Mouse (Mus musculus): ENCODE measurements around the gene Gm10271. TPM values are rescaled to one million over a fixed set of nuclear protein-coding genes. Genes with fewer than 3 reads are reported as not detected.

The Gm10271 gene
- not detected for total RNA-seq (2023)

DNA sequence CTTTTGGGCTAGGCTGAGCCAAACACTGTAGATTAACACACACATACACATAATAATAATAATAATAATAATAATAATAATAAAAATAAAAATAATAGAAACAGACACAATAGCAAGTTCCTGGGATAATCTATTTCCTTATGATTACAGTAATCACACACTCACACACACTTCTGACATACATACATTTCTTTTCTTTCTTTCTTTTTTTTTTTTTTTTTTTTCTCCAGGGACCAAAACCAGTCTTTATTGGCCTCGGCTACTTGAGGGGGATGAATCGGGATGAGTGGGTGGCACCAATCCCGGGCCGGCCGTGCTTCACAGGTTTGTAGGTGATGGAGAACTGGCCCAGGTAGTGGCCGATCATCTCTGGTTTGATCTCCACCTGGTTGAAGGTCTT is at the start of gene Gm10271:
Gene Gm10271, minus strand, starts transcription at position 101 of the 400 bp plus-strand sequence.

DNA sequence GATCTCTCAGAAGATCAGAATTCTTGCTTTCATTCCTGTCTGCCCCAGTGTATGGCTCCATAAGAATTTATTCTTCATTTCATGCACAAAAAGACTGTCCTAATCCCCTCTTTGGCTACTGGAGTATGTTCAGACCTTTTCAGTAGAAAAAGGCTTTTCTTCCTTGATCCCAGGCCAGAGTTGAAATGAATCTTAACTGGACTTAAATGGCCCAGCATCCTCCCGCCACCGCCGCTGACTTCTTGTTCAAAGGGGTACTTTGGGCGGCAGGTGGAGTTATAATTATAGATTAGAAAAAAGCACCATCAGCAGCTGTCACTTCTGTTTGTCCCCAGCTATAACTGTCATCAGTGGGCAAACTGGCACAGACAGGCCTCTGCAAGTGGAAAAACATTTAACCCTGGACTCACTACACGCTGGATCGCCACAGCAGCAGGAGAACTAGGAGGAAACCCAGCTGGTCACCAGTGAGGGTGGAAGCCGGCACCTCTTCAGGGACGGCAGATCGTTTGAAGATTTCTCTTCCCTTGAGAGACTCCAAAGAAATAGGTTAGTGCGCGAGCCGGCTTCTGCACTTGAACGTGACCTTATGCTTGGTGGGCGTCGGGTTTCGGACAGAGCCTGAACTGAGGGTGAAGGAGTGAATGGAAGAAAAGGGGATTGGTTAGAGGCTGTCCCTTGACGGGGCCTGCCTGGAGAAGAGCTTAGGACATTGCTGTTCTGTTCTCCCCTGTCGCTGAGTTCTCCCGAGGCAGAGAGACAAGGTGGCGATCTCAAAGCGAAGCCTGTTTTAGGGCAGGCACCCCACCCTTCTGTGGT is 14.1 kb upstream of the Gm10271 start, which contains the start of gene Best3:
Gene Best3, plus strand, starts transcription at position 51 of the 819 bp plus-strand sequence.

DNA sequence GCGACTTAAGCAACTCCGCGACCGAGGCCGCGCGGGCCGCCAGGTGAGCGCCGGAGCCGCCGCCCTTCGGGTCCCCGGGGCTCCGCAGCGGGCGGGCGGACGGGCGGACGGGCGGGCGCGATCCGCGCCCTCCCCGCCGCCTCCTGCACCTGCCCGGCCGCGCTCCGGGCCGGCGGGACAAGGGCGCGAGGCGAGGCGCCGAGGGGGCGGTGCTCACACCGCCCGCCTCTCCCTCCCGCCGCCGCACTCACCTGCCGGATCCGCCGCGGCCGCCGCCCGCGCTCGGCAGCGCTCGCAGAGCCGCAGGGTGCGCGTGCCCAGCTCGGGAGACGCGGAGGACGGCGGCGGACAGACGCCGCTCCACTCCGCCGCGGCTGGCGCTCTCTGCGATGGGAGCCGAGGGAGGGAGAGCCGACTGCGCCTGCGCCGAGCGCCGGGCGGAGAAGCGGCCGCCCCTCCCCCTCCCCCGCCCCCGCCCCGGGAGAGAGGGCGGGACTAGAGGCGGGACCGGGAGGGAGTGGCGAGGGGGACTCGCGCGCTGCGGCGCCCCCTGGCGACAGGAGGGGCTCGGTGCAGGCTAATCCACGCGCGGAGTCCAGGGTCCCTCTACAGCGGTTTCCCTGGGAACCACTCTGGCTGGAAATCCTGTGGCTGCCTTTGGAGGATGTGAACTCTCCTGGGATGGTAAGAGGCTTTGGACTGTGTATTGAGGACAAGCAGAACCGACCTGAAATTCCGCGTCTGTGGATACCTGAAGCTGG is 22.2 kb downstream of the Gm10271 start, which contains the start of gene Rab3ip:
Gene Rab3ip, minus strand, starts transcription at position 761 of the 761 bp plus-strand sequence.

Other genes starting within 250 kb of the Gm10271 start
- not detected for gene Myrfl, start 75.7 kb downstream of the Gm10271 start, total RNA-seq (2023)
- gene Rab3ip, start 21.8 kb downstream of the Gm10271 start, total RNA-seq (2023) = 10 to 100 TPM in 1 of 2 experiments, 1 to 10 TPM in 1; 8.8 to 12.2 TPM
- gene Best3, start 13.7 kb upstream of the Gm10271 start, total RNA-seq (2023) = not detected
- gene Lrrc10, start 72.7 kb upstream of the Gm10271 start, total RNA-seq (2023) = not detected
- 10 to 100 TPM; 95.2 to 99.1 TPM for gene Cct2, start 91.2 kb upstream of the Gm10271 start, total RNA-seq (2023)
- 10 to 100 TPM; 13.1 to 16.6 TPM for gene Frs2, start 175.9 kb upstream of the Gm10271 start, total RNA-seq (2023)